Mouse (Mus musculus) cerebellum, postnatal 4 days (tissue): ENCODE data around the gene Fam81a.

Source experiments
- DNase-seq, 2 experiments: peaks; one replicate each; pipeline ENCODE4 v3.0.0; 2022; ENCODE audit warnings: low spot score in 2 of 2, mixed read lengths in 1 of 2

Fam81a gene

GRCm38 (mm10) chr9:70053411-70053810 lies 88.9 kb downstream of the Fam81a start:
- no peak for DNase-seq

- DNase-seq = no peak
Measured at GRCm38 (mm10) chr9:70052730-70053129, 89.6 kb downstream of the Fam81a start.

DNA sequence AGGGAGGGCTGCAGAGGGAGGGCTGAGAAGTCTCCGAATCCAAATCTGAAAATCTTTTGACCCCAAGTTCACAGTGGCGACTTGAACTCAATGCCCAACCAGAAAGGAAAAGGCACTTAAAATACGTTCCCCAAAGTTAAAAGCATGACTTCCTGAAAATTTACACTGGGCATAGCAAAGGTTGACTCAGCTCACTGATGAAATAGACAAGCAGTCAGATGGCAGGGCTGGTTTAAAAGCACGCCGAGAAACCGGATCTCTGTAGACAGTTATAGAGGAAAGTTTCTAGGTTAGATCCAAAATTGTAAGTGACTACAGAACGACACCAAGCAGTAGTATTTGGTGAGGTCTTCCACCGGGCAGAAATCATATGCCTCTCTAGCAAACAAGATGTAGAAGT lies 92.5 kb downstream of the Fam81a start:
- no peak for DNase-seq

- DNase-seq = no peak
Measured at GRCm38 (mm10) chr9:70049416-70049783, 93.0 kb downstream of the Fam81a start.

DNA sequence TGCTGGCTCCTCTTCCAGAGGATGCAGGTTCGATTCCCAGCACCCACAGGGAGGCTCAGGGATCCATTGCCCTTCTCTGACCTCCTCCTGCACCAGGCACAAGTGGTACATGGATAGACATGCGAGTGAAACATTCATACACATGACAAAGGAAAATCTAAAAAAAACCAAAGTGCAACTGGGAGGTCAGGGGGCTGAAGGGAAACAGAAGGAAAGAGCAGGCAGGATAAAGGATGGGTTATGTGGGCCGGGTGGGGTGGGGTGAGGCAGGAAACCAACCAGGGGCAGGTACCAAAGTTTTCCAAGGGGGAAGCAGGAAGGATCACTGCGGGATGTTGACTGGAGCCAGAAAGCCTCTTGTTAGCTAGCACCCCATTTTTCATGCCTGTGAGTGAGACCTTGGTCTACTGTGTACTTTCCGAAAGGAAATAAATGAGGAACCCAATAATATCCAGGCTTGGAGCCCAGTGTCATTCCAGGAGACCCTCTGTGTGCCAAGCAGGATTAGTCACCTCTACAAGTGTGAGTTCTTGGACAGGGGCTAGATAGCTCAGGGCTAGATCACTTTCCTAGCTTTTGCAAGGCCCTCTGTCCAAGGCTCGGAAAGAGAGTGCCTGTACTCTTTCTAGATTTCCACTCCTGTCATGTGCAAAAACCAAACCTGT lies 93.5 kb downstream of the Fam81a start:
- no peak for DNase-seq

DNA sequence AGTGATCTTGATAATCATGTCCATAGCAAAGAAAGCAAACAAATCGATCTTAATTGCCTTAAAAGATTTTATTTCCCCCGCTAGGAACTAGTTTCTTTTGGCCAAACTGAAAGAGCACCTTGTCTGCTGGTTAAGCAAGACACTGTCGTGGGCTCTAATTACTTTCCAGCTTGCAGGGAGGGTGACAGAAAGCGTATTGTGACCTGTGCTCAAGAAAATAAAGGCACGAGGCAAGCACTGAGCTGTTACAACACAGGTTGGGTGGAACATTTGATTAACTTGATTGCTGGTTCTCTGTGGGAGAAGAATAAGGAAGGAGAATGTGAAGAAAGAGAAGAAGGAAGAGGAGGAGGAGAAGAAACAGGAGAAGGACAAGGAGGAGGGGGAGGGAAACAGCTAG lies 94.1 kb downstream of the Fam81a start:
- DNase-seq = no peak

- no peak for DNase-seq
Measured at GRCm38 (mm10) chr9:70047839-70048238, 94.5 kb downstream of the Fam81a start.

DNA sequence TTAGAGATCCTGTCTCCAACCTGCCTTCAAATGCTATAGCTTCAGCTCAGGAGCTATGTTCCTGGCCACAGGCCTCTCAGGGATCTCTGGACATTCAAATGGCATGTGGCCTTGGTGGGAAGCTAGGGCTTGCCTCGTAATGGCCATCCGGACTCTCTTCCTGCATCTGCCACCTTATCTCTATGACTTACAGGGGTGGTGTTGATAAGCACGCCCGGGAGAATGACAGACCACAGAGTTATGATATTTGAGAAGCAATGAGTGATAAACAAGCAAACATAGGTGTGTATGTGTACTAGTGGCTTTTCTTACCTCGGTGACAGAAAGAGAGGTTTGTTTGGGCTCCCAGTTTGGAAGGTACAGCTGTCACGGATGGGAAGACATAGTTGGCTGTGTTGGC lies 96.1 kb downstream of the Fam81a start:
- DNase-seq = no peak

- no peak for DNase-seq
Measured at GRCm38 (mm10) chr9:70044865-70045264, 97.5 kb downstream of the Fam81a start.

DNA sequence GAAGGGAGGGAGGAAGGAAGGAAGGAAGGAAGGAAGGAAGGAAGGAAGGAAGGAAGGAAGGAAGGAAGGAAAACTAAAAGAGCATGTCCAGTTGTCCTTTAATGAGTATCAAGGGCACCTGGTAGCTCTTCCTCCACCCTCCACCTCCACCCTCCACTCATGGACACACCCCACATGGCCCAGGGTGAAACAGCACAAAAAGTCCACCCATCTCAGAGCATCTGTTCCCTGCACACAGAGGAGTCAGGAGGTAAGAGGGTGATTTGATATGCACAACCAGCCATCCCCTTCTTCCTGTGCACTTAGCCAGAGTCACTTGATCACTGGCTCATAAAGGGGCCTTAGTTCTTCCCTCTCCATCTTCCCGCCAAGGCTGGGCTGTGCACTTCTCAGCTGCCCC lies 99.4 kb downstream of the Fam81a start:
- DNase-seq = no peak

GRCm38 (mm10) chr9:70042137-70042536 lies 100.2 kb downstream of the Fam81a start:
- DNase-seq = no peak

DNA sequence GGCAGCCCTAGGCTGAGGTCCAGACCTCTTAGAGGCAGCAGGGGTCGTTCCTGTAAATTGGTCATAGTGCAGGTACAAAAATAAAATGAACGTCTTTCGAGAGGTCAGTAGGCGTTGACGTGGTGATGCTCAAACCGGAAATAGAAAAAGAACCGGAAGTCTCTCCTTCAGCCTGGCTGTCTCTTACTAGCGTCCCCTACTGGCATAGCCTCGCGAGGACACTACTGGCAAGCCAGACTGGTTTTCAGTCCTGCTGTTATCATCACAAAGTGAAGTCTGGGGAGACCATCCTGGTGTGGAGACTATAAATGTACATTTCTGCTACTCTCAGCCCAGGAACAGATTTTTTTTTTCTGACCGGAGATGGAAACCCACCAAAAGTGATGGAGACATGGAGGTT lies 101.8 kb downstream of the Fam81a start:
- no peak for DNase-seq

GRCm38 (mm10) chr9:70039597-70040385 lies 102.6 kb downstream of the Fam81a start:
- no peak for DNase-seq
